Mouse (Mus musculus) CH12.LX (cell line): ENCODE measurements around the gene Ift74. TPM values are rescaled to one million over a fixed set of nuclear protein-coding genes. Genes with fewer than 3 reads are reported as not detected.
A peak's percentile ranks its signal among the peaks of the same experiment; 100 is the strongest.

Experiments used
- DNase-seq: peaks from one replicate; pipeline ENCODE4 v3.0.0-alpha.2; 2013; ENCODE audit errors: extremely low read depth
- H3K27ac ChIP-seq: 2 replicates; pipeline ENCODE4 v1.5.1; 2012; ENCODE audit warnings: low read depth, mild to moderate bottlenecking, control low read depth, moderate library complexity; ENCODE audit not compliant: insufficient read depth
- H3K27me3 ChIP-seq: replicated peaks from 2 replicates; pipeline ENCODE3; 2012; ENCODE audit warnings: inconsistent platforms
- H3K36me3 ChIP-seq, 2 experiments: replicated peaks in 1 of 2; 2 replicates each; pipeline versions ENCODE3 to v1.6.1; 2012; ENCODE audit warnings: inconsistent platforms in 1 of 2, low read length in 1 of 2, mild to moderate bottlenecking in 1 of 2, mixed read lengths in 1 of 2, moderate library complexity in 1 of 2; ENCODE audit not compliant: control insufficient read depth in 1 of 2, insufficient read depth in 1 of 2
- H3K4me1 ChIP-seq, 2 experiments: 2 replicates each; pipeline ENCODE4 v1.6.1; 2012; ENCODE audit warnings: inconsistent platforms in 1 of 2, moderate library complexity in 1 of 2; ENCODE audit not compliant: insufficient read depth in 2 of 2, control insufficient read depth in 1 of 2
- H3K4me2 ChIP-seq: 2 replicates; pipeline ENCODE4 v1.6.1; 2012; ENCODE audit warnings: low read depth, mild to moderate bottlenecking, control low read depth; ENCODE audit not compliant: poor library complexity, insufficient read depth, severe bottlenecking
- H3K4me3 ChIP-seq, 3 experiments: fragments of 150-350 bp in 1 of 3; sonication (generic) in 1 of 3; replicated peaks in 1 of 3; 2 replicates each; pipeline versions ENCODE3 to v1.5.1; 2011 to 2012; ENCODE audit warnings: low read depth in 2 of 3, low read length in 2 of 3, mild to moderate bottlenecking in 2 of 3, moderate library complexity in 2 of 3, control low read depth in 1 of 3, improper control_type of control experiment in 1 of 3, inconsistent platforms in 1 of 3, mixed read lengths in 1 of 3; ENCODE audit not compliant: poor library complexity in 1 of 3
- H3K79me2 ChIP-seq: replicated peaks from 2 replicates; pipeline ENCODE4 v1.6.1; 2012; ENCODE audit warnings: mild to moderate bottlenecking, moderate library complexity; ENCODE audit not compliant: control insufficient read depth, poor library complexity, insufficient read depth, severe bottlenecking; ENCODE audit errors: extremely low read depth
- H3K9ac ChIP-seq: 2 replicates; pipeline ENCODE4 v1.6.1; 2012; ENCODE audit warnings: low read depth, mild to moderate bottlenecking, control low read depth, moderate library complexity; ENCODE audit not compliant: insufficient read depth
- H3K9me3 ChIP-seq: replicated peaks from 2 replicates; pipeline ENCODE3; 2012; ENCODE audit warnings: low read length, inconsistent platforms, mixed read lengths
- BHLHE40 ChIP-seq: IDR thresholded peaks from 2 replicates; pipeline ENCODE4 v1.6.1; 2011; ENCODE audit warnings: mild to moderate bottlenecking, low read depth, low read length, improper control_type of control experiment
- CTCF ChIP-seq, 2 experiments: IDR thresholded peaks in 1 of 2; conservative IDR thresholded peaks in 1 of 2; 2 replicates each; pipeline ENCODE4 v1.5.1; 2011 to 2012; ENCODE audit warnings: low read depth in 2 of 2, low read length in 2 of 2, improper control_type of control experiment in 1 of 2, inconsistent platforms in 1 of 2, mild to moderate bottlenecking in 1 of 2, moderate library complexity in 1 of 2
- ELF1 ChIP-seq: IDR thresholded peaks from 2 replicates; pipeline ENCODE4 v1.6.1; 2014; ENCODE audit warnings: low read depth, mild to moderate bottlenecking, inconsistent platforms, low read length, improper control_type of control experiment
- ETS1 ChIP-seq: conservative IDR thresholded peaks from 2 replicates; pipeline ENCODE4 v1.6.1; 2012; ENCODE audit warnings: low read depth, mild to moderate bottlenecking, inconsistent platforms, low read length, improper control_type of control experiment, moderate library complexity
- IRF4 ChIP-seq: IDR thresholded peaks from 2 replicates; pipeline ENCODE4 v1.6.1; 2014; ENCODE audit warnings: low read depth, mild to moderate bottlenecking, inconsistent platforms, low read length, improper control_type of control experiment
- JUND ChIP-seq: conservative IDR thresholded peaks from 2 replicates; pipeline ENCODE4 v1.6.1; 2011; ENCODE audit warnings: low read depth, low read length, improper control_type of control experiment
- MEF2A ChIP-seq: IDR thresholded peaks from 2 replicates; pipeline ENCODE4 v1.6.1; 2014; ENCODE audit warnings: low read depth, mild to moderate bottlenecking, inconsistent platforms, low read length, improper control_type of control experiment, borderline replicate concordance
- NRF1 ChIP-seq: IDR thresholded peaks from 2 replicates; pipeline ENCODE4 v1.6.1; 2014; ENCODE audit warnings: low read depth, mild to moderate bottlenecking, inconsistent platforms, low read length, improper control_type of control experiment, moderate library complexity
- PAX5 ChIP-seq: IDR thresholded peaks from 2 replicates; pipeline ENCODE4 v1.6.1; 2012; ENCODE audit warnings: low read length, inconsistent platforms, mixed read lengths
- SIN3A ChIP-seq: IDR thresholded peaks from 2 replicates; pipeline ENCODE4 v1.6.1; 2012; ENCODE audit warnings: low read length, improper control_type of control experiment, inconsistent platforms
- UBTF ChIP-seq: IDR thresholded peaks from 2 replicates; pipeline ENCODE4 v1.6.1; 2012; ENCODE audit warnings: low read depth, mild to moderate bottlenecking, inconsistent platforms, low read length, improper control_type of control experiment, moderate library complexity
- USF1 ChIP-seq: IDR thresholded peaks from 2 replicates; pipeline ENCODE4 v1.6.1; 2014; ENCODE audit warnings: low read depth, mild to moderate bottlenecking, inconsistent platforms, low read length, improper control_type of control experiment
- USF2 ChIP-seq: conservative IDR thresholded peaks from 2 replicates; pipeline ENCODE4 v1.6.1; 2011; ENCODE audit warnings: low read depth, low read length, improper control_type of control experiment
- ZNF384 ChIP-seq: IDR thresholded peaks from 2 replicates; pipeline ENCODE4 v1.6.1; 2012; ENCODE audit warnings: low read depth, low read length, improper control_type of control experiment, inconsistent platforms
- dilution Hi-C: fragments of 300-500 bp; cut with MboI; formaldehyde crosslinking; loops from 2 replicates; pipeline ENCODE4 v1.14.3; 2020; ENCODE audit warnings: low sequenced_read_pairs; ENCODE audit not compliant: extremely low pct_unique_long_range_greater_than_20kb, extremely low pct_ligation_motif_present
- in situ Hi-C: fragments of 300-500 bp; cut with MboI; formaldehyde crosslinking; loops from 3 replicates; pipeline ENCODE4 v1.14.3; 2019; ENCODE audit warnings: low sequenced_read_pairs, low pct_ligation_motif_present, low pct_unique_long_range_greater_than_20kb, mixed read lengths
- polyA plus RNA-seq: library from polyadenylated mRNA; unstranded; fragments of >175 nt; gene quantifications from 2 replicates; pipeline ENCODE4 v1.2.1, GENCODE M21; 2012; ENCODE audit warnings: low read depth; ENCODE audit not compliant: insufficient read length
- total RNA-seq, 2 experiments: library from RNA; depleted of rRNA; stranded (reverse); fragments of 300-350 nt in 1 of 2; fragments of >200 nt in 1 of 2; gene quantifications; 2 replicates each; pipeline ENCODE4 v1.2.3; 2012 to 2014

The Ift74 gene
- total and polyA plus RNA-seq, 3 experiments: 5.9 to 15.0 (median 12.5) TPM

- Histone ChIP-seq H3K4me3 (no peak overlapping the region), H3K27me3 (no peaks in the 10 kb centered on the region), H3K4me2 (no peak overlapping the region), H3K9me3 (no peaks in the 10 kb centered on the region), H3K9ac (no peak overlapping the region), H3K36me3 (peaks cover 0 to 24% of the 10 kb centered on the region in 2 experiments), H3K4me1 (peaks cover 2 to 17% of the 10 kb centered on the region in 2 experiments; a peak in 2 of 4 replicates), H3K27ac (no peak overlapping the region), H3K79me2 (peaks cover 41% of the 10 kb centered on the region)
- TF ChIP-seq ETS1 (no peak), UBTF (no peak), NRF1 (no peak), BHLHE40 (no peak), ZNF384 (no peak), USF2 (no peak), ELF1 (no peak), USF1 (no peak), PAX5 (no peak)
- DNase-seq: no peak
- dilution Hi-C loops: no loop called here
- in situ Hi-C loops: no loop called here
Observed at GRCm38 (mm10) chr4:94592709-94593108, 21.6 kb upstream of the Ift74 start.

- Histone ChIP-seq H3K27me3 (no peaks in the 10 kb centered on the region), H3K4me2 (peak overlapping the region; percentile 84), H3K4me1 (peaks cover 3 to 26% of the 10 kb centered on the region in 2 experiments; a peak in 3 of 4 replicates), H3K9ac (0 out of 2 replicates have a peak overlapping the region, but pooled peaks have one; percentile 85), H3K9me3 (no peaks in the 10 kb centered on the region), H3K4me3 (peak overlapping the region in 2 of 3 experiments; percentile 33 to 44), H3K79me2 (peaks cover 41% of the 10 kb centered on the region), H3K36me3 (peaks cover 0 to 7% of the 10 kb centered on the region in 2 experiments), H3K27ac (no peak overlapping the region)
- peak in 1 of 2 experiments; percentile 54; a peak in 2 of 4 replicates for TF ChIP-seq CTCF (conservative IDR thresholded peaks at IDR 0.05 in 1 of 2, IDR thresholded peaks at IDR 0.05 in 1 of 2; ENCODE audit: low read depth in 2 of 2, low read length in 2 of 2)
- TF ChIP-seq JUND: no peak
- no peak for TF ChIP-seq MEF2A
- dilution Hi-C loops: no loop called here
- peak; percentile 22 for DNase-seq
- in situ Hi-C loops: no loop called here
Observed at GRCm38 (mm10) chr4:94601395-94601794, 12.9 kb upstream of the Ift74 start.

- H3K36me3 ChIP-seq: peaks cover 0 to 5% of the 10 kb centered on the region in 2 experiments
- peak overlapping the region; percentile 85 for H3K9ac ChIP-seq
- TF ChIP-seq BHLHE40 (no peak), IRF4 (no peak), SIN3A (peak; percentile 46; the same call in 1 of the 2 replicates)
- TF ChIP-seq, all 38 proteins: peak for 1
- Histone ChIP-seq H3K9me3 (no peaks in the 10 kb centered on the region), H3K79me2 (peaks cover 39% of the 10 kb centered on the region), H3K27me3 (no peaks in the 10 kb centered on the region), H3K4me3 (peak overlapping the region; percentile 94 to 98 (median 96)), H3K4me2 (peak overlapping the region; percentile 84), H3K4me1 (peaks cover 3 to 26% of the 10 kb centered on the region in 2 experiments; a peak in 3 of 4 replicates), H3K27ac (peak overlapping the region; percentile 30; the same call in 1 of the 2 replicates)
- DNase-seq: no peak
- dilution Hi-C loops (no loop called here), in situ Hi-C loops (no loop called here)
Observed at GRCm38 (mm10) chr4:94602496-94603030, 11.7 kb upstream of the Ift74 start.
